Mouse (Mus musculus): Measurements from ENCODE around the gene 1700030J22Rik. TPM values are rescaled to one million over a fixed set of nuclear protein-coding genes. Genes with fewer than 3 reads are reported as not detected.
A peak's percentile ranks its signal among the peaks of the same experiment; 100 is the strongest.

The 1700030J22Rik gene
- total and polyA plus RNA-seq, 3 experiments: 0.21 to 0.46 (median 0.35) TPM

DNA sequence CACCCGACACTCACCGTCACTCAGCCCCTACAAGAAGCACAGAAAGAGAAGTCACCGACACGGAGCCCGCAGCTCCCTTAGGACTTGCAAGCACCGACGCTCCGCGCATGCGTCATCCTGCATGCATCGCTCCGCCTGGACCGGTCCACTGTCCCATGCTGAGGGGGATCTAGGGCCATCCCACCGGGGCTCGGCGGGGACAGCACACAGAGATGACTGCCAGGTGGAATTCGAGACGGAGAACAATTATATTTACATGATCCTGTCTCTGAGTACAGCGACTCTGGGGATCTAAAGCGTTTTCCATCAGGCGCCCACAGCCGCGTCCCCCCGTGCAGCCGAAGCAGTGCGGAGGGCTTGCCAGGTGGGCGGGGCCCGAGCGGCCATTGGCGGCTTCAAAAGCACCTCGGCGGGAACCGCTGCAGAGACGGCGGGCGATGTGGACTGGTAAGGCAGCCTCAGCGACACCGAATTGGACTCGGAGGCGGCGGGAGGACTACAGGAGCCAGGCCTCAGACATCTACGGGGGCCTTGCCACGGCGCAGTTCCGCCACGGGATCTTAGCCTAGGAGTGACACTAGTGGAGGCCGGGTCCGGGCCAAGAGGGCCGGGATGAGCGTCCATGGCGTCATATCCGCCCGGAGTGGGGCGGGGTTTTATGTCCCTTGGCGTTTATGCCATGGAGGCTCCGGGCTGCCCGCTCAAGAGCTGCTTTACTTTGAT lies 57.3 kb downstream of the 1700030J22Rik start, which contains the start of the genes Cmc2 and Cenpn:
TSS of gene Cmc2 (minus strand) at position 119 of the 723 bp plus-strand sequence.
TSS of gene Cenpn (plus strand) at position 394 of the 723 bp plus-strand sequence.
- in situ Hi-C loops (cut with MboI; ENCODE audit: low pct_ligation_motif_present, low pct_unique_long_range_greater_than_20kb, low sequenced_read_pairs): loop anchor here (5.0 kb wide), 2 partner anchors 34 to 71 kb away; partner anchors contain the start of gene Gcsh
- Histone ChIP-seq H3K4me1 (ENCODE audit: control insufficient read depth in 1 of 2, insufficient read depth in 2 of 2) (peaks cover 3 to 25% of the 10 kb centered on the region in 2 experiments), H3K79me2 (replicated peaks; ENCODE audit: control insufficient read depth, extremely low read depth, insufficient read depth, poor library complexity, severe bottlenecking) (peaks cover 5% of the 10 kb centered on the region; the same call in 1 of the 2 replicates), H3K9ac (ENCODE audit: insufficient read depth, low read depth) (peak within 1 kb of the TSS; percentile 62), H3K4me3 (replicated peaks in 1 of 3; ENCODE audit: low read depth in 2 of 3, low read length in 2 of 3, poor library complexity in 1 of 3) (peak within 1 kb of the TSS; percentile 70 to 89 (median 71)), H3K4me2 (ENCODE audit: insufficient read depth, low read depth, poor library complexity, severe bottlenecking) (peak within 1 kb of the TSS; percentile 92), H3K27me3 (replicated peaks) (no peaks in the 10 kb centered on the region), H3K9me3 (replicated peaks; ENCODE audit: low read length) (no peaks in the 10 kb centered on the region), H3K36me3 (replicated peaks in 1 of 2; ENCODE audit: control insufficient read depth in 1 of 2, insufficient read depth in 1 of 2, low read length in 1 of 2) (peaks cover 15 to 47% of the 10 kb centered on the region in 2 experiments), H3K27ac (ENCODE audit: insufficient read depth, low read depth) (peak within 1 kb of the TSS; percentile 72)
- peak; percentile 95 for DNase-seq (ENCODE audit: extremely low read depth)
- dilution Hi-C loops (cut with MboI; ENCODE audit: extremely low pct_ligation_motif_present, extremely low pct_unique_long_range_greater_than_20kb, low sequenced_read_pairs): no loop called here
- TF ChIP-seq PAX5 (IDR thresholded peaks at IDR 0.05; ENCODE audit: low read length) (no peak), MAZ (IDR thresholded peaks at IDR 0.05; ENCODE audit: low read depth, low read length) (0 out of 2 replicates have a peak, but pooled peaks have one; percentile 45), SMC3 (IDR thresholded peaks at IDR 0.05; ENCODE audit: low read depth, low read length) (no peak), RCOR1 (conservative IDR thresholded peaks at IDR 0.05; ENCODE audit: low read depth, low read length) (no peak), TCF12 (IDR thresholded peaks at IDR 0.05; ENCODE audit: low read depth, low read length) (peak; percentile 49), ETS1 (conservative IDR thresholded peaks at IDR 0.05; ENCODE audit: low read depth, low read length) (no peak), SIN3A (IDR thresholded peaks at IDR 0.05; ENCODE audit: low read length) (peak; percentile 77), JUN (IDR thresholded peaks at IDR 0.05; ENCODE audit: insufficient read depth, low read depth, low read length) (no peak), NRF1 (IDR thresholded peaks at IDR 0.05; ENCODE audit: low read depth, low read length) (peak; percentile 87), IRF4 (IDR thresholded peaks at IDR 0.05; ENCODE audit: low read depth, low read length) (peak; percentile 14; the same call in 1 of the 2 replicates), KAT2A (IDR thresholded peaks at IDR 0.05; ENCODE audit: insufficient replicate concordance, low read length) (peak; percentile 79; the same call in 1 of the 2 replicates), JUND (conservative IDR thresholded peaks at IDR 0.05; ENCODE audit: low read depth, low read length) (0 out of 2 replicates have a peak, but pooled peaks have one; percentile 13), ZNF384 (IDR thresholded peaks at IDR 0.05; ENCODE audit: low read depth, low read length) (no peak), TBP (conservative IDR thresholded peaks at IDR 0.05; ENCODE audit: low read depth, low read length) (peak; percentile 73), MXI1 (IDR thresholded peaks at IDR 0.05; ENCODE audit: low read depth, low read length) (no peak; the same call in 1 of the 2 replicates), NELFE (IDR thresholded peaks at IDR 0.05; ENCODE audit: low read depth, low read length) (peak; percentile 85), GABPA (IDR thresholded peaks at IDR 0.05; ENCODE audit: insufficient replicate concordance, low read depth, low read length) (no peak), ZMIZ1 (IDR thresholded peaks at IDR 0.05; ENCODE audit: low read depth, low read length) (peak; percentile 84), E2F4 (IDR thresholded peaks at IDR 0.05; ENCODE audit: insufficient replicate concordance, low read depth, low read length) (0 out of 2 replicates have a peak, but pooled peaks have one; percentile 84), USF2 (conservative IDR thresholded peaks at IDR 0.05; ENCODE audit: low read depth, low read length) (no peak), CTCF (conservative IDR thresholded peaks at IDR 0.05 in 1 of 2, IDR thresholded peaks at IDR 0.05 in 1 of 2; ENCODE audit: low read depth in 2 of 2, low read length in 2 of 2) (no peak), MAX (IDR thresholded peaks at IDR 0.05; ENCODE audit: low read length) (no peak; the same call in 1 of the 2 replicates), POLR2A (IDR thresholded peaks at IDR 0.05; ENCODE audit: low read depth, low read length) (peak; percentile 95), UBTF (IDR thresholded peaks at IDR 0.05; ENCODE audit: low read depth, low read length) (no peak), USF1 (IDR thresholded peaks at IDR 0.05; ENCODE audit: low read depth, low read length) (no peak), RAD21 (IDR thresholded peaks at IDR 0.05; ENCODE audit: low read depth, low read length) (no peak), HCFC1 (IDR thresholded peaks at IDR 0.05; ENCODE audit: low read depth, low read length) (peak; percentile 84), ZC3H11A (IDR thresholded peaks at IDR 0.05; ENCODE audit: low read depth, low read length) (no peak), EP300 (IDR thresholded peaks at IDR 0.05; ENCODE audit: low read length) (no peak), POLR2AphosphoS2 (IDR thresholded peaks at IDR 0.05; ENCODE audit: low read depth, low read length) (peak; percentile 81), MAFK (IDR thresholded peaks at IDR 0.05; ENCODE audit: insufficient replicate concordance, low read length) (no peak), ZKSCAN1 (IDR thresholded peaks at IDR 0.05; ENCODE audit: borderline replicate concordance, low read depth, low read length) (no peak), MYC (IDR thresholded peaks at IDR 0.05; ENCODE audit: low read depth, low read length) (no peak; the same call in none of the 2 replicates), ELF1 (IDR thresholded peaks at IDR 0.05; ENCODE audit: low read depth, low read length) (peak; percentile 69), BHLHE40 (IDR thresholded peaks at IDR 0.05; ENCODE audit: low read depth, low read length) (no peak), CHD1 (IDR thresholded peaks at IDR 0.05; ENCODE audit: low read depth, low read length) (peak; percentile 100), CHD2 (IDR thresholded peaks at IDR 0.05; ENCODE audit: low read length) (no peak), MEF2A (IDR thresholded peaks at IDR 0.05; ENCODE audit: borderline replicate concordance, low read depth, low read length) (no peak)
